Comparison of ENCODE assay signal across 20 mouse cellular contexts in genomic region chr8:71657816-71658215, GRCm38 (mm10). TPM values are rescaled to one million over a fixed set of nuclear protein-coding genes. Genes with fewer than 3 reads are reported as not detected.
A peak's percentile ranks its signal among the peaks of the same experiment; 100 is the strongest.
DNase-seq lines count a peak whose midpoint lies in the region; ATAC-seq lines count a peak whose summit lies in the region.
"Had no signal": no experiment of that assay in that cellular context is flagged by ENCODE, and none has a peak within 500 bp of the region (broad histone marks: within the 10 kb centered on the region; RNA-seq: fewer than 3 reads in every experiment).

No protein-coding gene starts in this region.

- peaks cover 94% of the 10 kb centered on the region for H3K27me3 ChIP-seq in kidney, embryonic 15.5 days

- H3K4me2 ChIP-seq in kidney, embryonic 15.5 days: 0 out of 2 replicates have a peak overlapping the region, but pooled peaks have one; percentile 7
- H3K4me2 ChIP-seq: embryonic facial prominence, embryonic 12.5 days; forebrain, embryonic 15.5 days; hindbrain, embryonic 15.5 days; midbrain, embryonic 12.5 days had no signal

- peak; percentile 33 for DNase-seq in CD4-positive, CD25-positive, alpha-beta regulatory T cell, adult 2 months (ENCODE audit: low read depth, low spot score)
- DNase-seq in kidney, postnatal 14 days: no peak
- DNase-seq in thymus, postnatal 4 days: peak; percentile 41
- no peak for DNase-seq in thymus, postnatal 10 days (ENCODE audit: low spot score in 2 of 2)
- DNase-seq in heart, postnatal 25 days (ENCODE audit: low spot score): no peak
- no peak for DNase-seq in left cerebral cortex, postnatal 36 days (ENCODE audit: low spot score in 2 of 2)
- DNase-seq: adrenal gland, postnatal 10 days; gastrocnemius, postnatal 14 days; heart, adult 2 months; heart, postnatal 4 days; lung, postnatal 10 days; spleen, adult 18-20 months had no signal

- intact Hi-C loops in heart, postnatal 25 days (cut with DNase I): no loop called here
- intact Hi-C loops in left cerebral cortex, postnatal 36 days (cut with DNase I): no loop called here

- H3K36me3 ChIP-seq in kidney, embryonic 15.5 days: no peaks in the 10 kb centered on the region
- H3K36me3 ChIP-seq: embryonic facial prominence, embryonic 12.5 days; limb, embryonic 10.5 days; midbrain, embryonic 12.5 days had no signal

- 25% methylated on average over 8 of the region's 9 CpGs for WGBS in kidney, embryonic 15.5 days

- ATAC-seq in CD4-positive, CD25-positive, alpha-beta regulatory T cell, adult 4 months: no peak
- ATAC-seq in kidney, embryonic 15.5 days (replicated peaks; ENCODE audit: low FRiP score): no peak
- ATAC-seq: forebrain, embryonic 15.5 days had no signal

- no peak overlapping the region for H3K9ac ChIP-seq in kidney, embryonic 15.5 days
- H3K9ac ChIP-seq: embryonic facial prominence, embryonic 12.5 days; forebrain, embryonic 15.5 days; hindbrain, embryonic 15.5 days; liver, postnatal 0 days; midbrain, embryonic 12.5 days had no signal

- H3K4me3 ChIP-seq in kidney, embryonic 15.5 days (replicated peaks): no peak overlapping the region
- H3K4me3 ChIP-seq: embryonic facial prominence, embryonic 12.5 days; forebrain, embryonic 15.5 days; heart, adult 2 months; hindbrain, embryonic 15.5 days; limb, embryonic 10.5 days; midbrain, embryonic 12.5 days had no signal

- H3K27ac ChIP-seq in kidney, embryonic 15.5 days: no peak overlapping the region
- H3K27ac ChIP-seq: embryonic facial prominence, embryonic 12.5 days; forebrain, embryonic 15.5 days; heart, adult 2 months; hindbrain, embryonic 15.5 days; limb, embryonic 10.5 days; midbrain, embryonic 12.5 days had no signal

- no peaks in the 10 kb centered on the region for H3K9me3 ChIP-seq in kidney, embryonic 15.5 days (replicated peaks)
- H3K9me3 ChIP-seq: embryonic facial prominence, embryonic 12.5 days; forebrain, embryonic 15.5 days; hindbrain, embryonic 15.5 days; limb, embryonic 10.5 days; midbrain, embryonic 12.5 days had no signal

- peaks cover 21% of the 10 kb centered on the region for H3K4me1 ChIP-seq in kidney, embryonic 15.5 days
- H3K4me1 ChIP-seq: hindbrain, embryonic 15.5 days had no signal

RNA-seq across cellular contexts. Expression of gene Unc13a, which starts 13.7 kb away (rescaled TPM):
- under 1 TPM; 0.47 to 0.50 TPM for polyA plus RNA-seq in CD4-positive, CD25-positive, alpha-beta regulatory T cell, adult 4 months (2017; shearing (Covaris generic))
- 0.80 and 1.2 TPM in 2 replicates for polyA plus RNA-seq in kidney, embryonic 15.5 days (2015; fragmentation: Nextera tagmentation; extraction: Ambion mirVana)
- under 1 TPM; 0.73 to 0.83 TPM for total RNA-seq in heart, postnatal 25 days (2021)
- total RNA-seq in left cerebral cortex, postnatal 36 days (2021): 100 to 1,000 TPM; 278 to 328 TPM

RNA-seq across cellular contexts. Expression of gene Jak3, which starts 18.3 kb away (rescaled TPM):
- polyA plus RNA-seq in CD4-positive, CD25-positive, alpha-beta regulatory T cell, adult 4 months (2017; shearing (Covaris generic)): 10 to 100 TPM; 21.2 TPM
- polyA plus RNA-seq in kidney, embryonic 15.5 days (2015; fragmentation: Nextera tagmentation; extraction: Ambion mirVana): 6.3 and 7.2 TPM in 2 replicates
- 1 to 10 TPM; 7.8 to 8.5 TPM for total RNA-seq in heart, postnatal 25 days (2021)
- total RNA-seq in left cerebral cortex, postnatal 36 days (2021): 1 to 10 TPM; 4.0 to 5.5 TPM

RNA-seq across cellular contexts. Expression of gene Insl3, which starts 31.2 kb away (rescaled TPM):
- 10 to 100 TPM; 15.1 to 24.5 TPM for polyA plus RNA-seq in CD4-positive, CD25-positive, alpha-beta regulatory T cell, adult 4 months (2017; shearing (Covaris generic))
- 1.2 and 1.7 TPM in 2 replicates for polyA plus RNA-seq in kidney, embryonic 15.5 days (2015; fragmentation: Nextera tagmentation; extraction: Ambion mirVana)
- total RNA-seq in heart, postnatal 25 days (2021): 1 to 10 TPM; 4.0 to 4.8 TPM
- total RNA-seq in left cerebral cortex, postnatal 36 days (2021): 1 to 10 TPM in 1 of 2 experiments, under 1 TPM in 1; 0.59 to 1.9 TPM
- polyA plus RNA-seq: forebrain, embryonic 15.5 days; midbrain, embryonic 12.5 days had no signal

RNA-seq across cellular contexts. Expression of gene B3gnt3, which starts 43.8 kb away (rescaled TPM):
- polyA plus RNA-seq in CD4-positive, CD25-positive, alpha-beta regulatory T cell, adult 4 months (2017; shearing (Covaris generic)): 1 to 10 TPM; 3.4 to 6.5 TPM
- polyA plus RNA-seq in kidney, embryonic 15.5 days (2015; fragmentation: Nextera tagmentation; extraction: Ambion mirVana): 2.8 and 3.9 TPM in 2 replicates
- total RNA-seq in heart, postnatal 25 days (2021): 1 to 10 TPM; 5.5 to 8.0 TPM
- total RNA-seq in left cerebral cortex, postnatal 36 days (2021): under 1 TPM; 0.52 to 0.75 TPM

RNA-seq across cellular contexts. Expression of gene Colgalt1, which starts 47.0 kb away (rescaled TPM):
- polyA plus RNA-seq in CD4-positive, CD25-positive, alpha-beta regulatory T cell, adult 4 months (2017; shearing (Covaris generic)): 10 to 100 TPM; 10.8 to 12.2 TPM
- polyA plus RNA-seq in kidney, embryonic 15.5 days (2015; fragmentation: Nextera tagmentation; extraction: Ambion mirVana): 67.7 and 78.0 TPM in 2 replicates
- total RNA-seq in heart, postnatal 25 days (2021): 10 to 100 TPM; 41.3 to 43.1 TPM
- 10 to 100 TPM; 48.5 to 52.2 TPM for total RNA-seq in left cerebral cortex, postnatal 36 days (2021)

Comparison
In these comparisons a context has a peak if more than half of its experiments do, and no peak if none do; other contexts are left out.
1. DNase-seq: peak in CD4-positive, CD25-positive, alpha-beta regulatory T cell, adult 2 months (single experiment) and thymus, postnatal 4 days (single experiment); none in kidney, postnatal 14 days (single experiment), thymus, postnatal 10 days (0 of 2), heart, postnatal 25 days (single experiment) and left cerebral cortex, postnatal 36 days (0 of 2).
2. RNA of gene Unc13a, which starts 13.7 kb away (total RNA-seq): 278 to 328 TPM in left cerebral cortex, postnatal 36 days; 0.73 to 0.83 TPM in heart, postnatal 25 days; every median in the first group is over 100 times any median in the second.